Mouse (Mus musculus) MEL (cell line): ENCODE data around the gene Col13a1.

ENCODE experiments used
- CTCF ChIP-seq, 3 experiments: IDR thresholded peaks in 2 of 3; conservative IDR thresholded peaks in 1 of 3; 2 replicates each; pipeline ENCODE4 v1.5.1; 2011 to 2012; ENCODE audit warnings: low read length in 3 of 3, low read depth in 2 of 3, mild to moderate bottlenecking in 2 of 3, improper control_type of control experiment in 1 of 3, inconsistent platforms in 1 of 3, mixed read lengths in 1 of 3, moderate library complexity in 1 of 3; ENCODE audit not compliant: control insufficient read depth in 1 of 3, insufficient read depth in 1 of 3, poor library complexity in 1 of 3, severe bottlenecking in 1 of 3
- EP300 ChIP-seq, 2 experiments: IDR thresholded peaks; 2 replicates each; pipeline ENCODE4 v1.6.1; 2011; ENCODE audit warnings: improper control_type of control experiment in 2 of 2, low read length in 2 of 2, low read depth in 1 of 2, mild to moderate bottlenecking in 1 of 2
- ETS1 ChIP-seq: IDR thresholded peaks from 2 replicates; pipeline ENCODE4 v1.6.1; 2012; ENCODE audit warnings: low read depth, mild to moderate bottlenecking, inconsistent platforms, low read length, improper control_type of control experiment, moderate library complexity
- JUND ChIP-seq: IDR thresholded peaks from 2 replicates; pipeline ENCODE4 v1.6.1; 2011; ENCODE audit warnings: low read depth, mild to moderate bottlenecking, improper control_type of control experiment, low read length
- RAD21 ChIP-seq: IDR thresholded peaks from 2 replicates; pipeline ENCODE4 v1.6.1; 2011; ENCODE audit warnings: mild to moderate bottlenecking, low read depth, low read length, improper control_type of control experiment
- SIN3A ChIP-seq: IDR thresholded peaks from 2 replicates; pipeline ENCODE4 v1.6.1; 2012; ENCODE audit warnings: low read length, improper control_type of control experiment, inconsistent platforms
- TAL1 ChIP-seq: IDR thresholded peaks from 2 replicates; pipeline ENCODE4 v1.6.1; 2012; ENCODE audit warnings: mild to moderate bottlenecking, inconsistent platforms, low read length, moderate library complexity, mixed read lengths

GRCm38 (mm10) chr10:61972041-61972440 lies 6.9 kb downstream of the Col13a1 start:
- TF ChIP-seq EP300 (IDR thresholded peaks at IDR 0.05; ENCODE audit: low read depth in 1 of 2, low read length in 2 of 2) = no peak
- no peak for TF ChIP-seq CTCF (IDR thresholded peaks at IDR 0.05 in 2 of 3, conservative IDR thresholded peaks at IDR 0.05 in 1 of 3; ENCODE audit: control insufficient read depth in 1 of 3, insufficient read depth in 1 of 3, low read depth in 2 of 3, low read length in 3 of 3, poor library complexity in 1 of 3, severe bottlenecking in 1 of 3)
- TF ChIP-seq JUND = no peak
- TF ChIP-seq RAD21 = no peak
- TF ChIP-seq ETS1 = no peak
- no peak for TF ChIP-seq SIN3A
- no peak for TF ChIP-seq TAL1
